Mouse (Mus musculus) inflammation-experienced regulatory T-cells, adult 6 months (primary cell): ENCODE results near the gene Lrrfip1. TPM values are rescaled to one million over a fixed set of nuclear protein-coding genes. Genes with fewer than 3 reads are reported as not detected.

ENCODE experiments used
- ATAC-seq: one replicate; pipeline ENCODE4 v1.8.0; 2017
- polyA plus RNA-seq, 3 experiments: library from polyadenylated mRNA; unstranded; fragments of 100-300 nt; shearing (Covaris generic); gene quantifications; one replicate each; pipeline ENCODE4 v1.2.1; 2017

Lrrfip1 gene
- polyA plus RNA-seq: 100 to 1,000 TPM; 200 to 230 (median 201) TPM

DNA sequence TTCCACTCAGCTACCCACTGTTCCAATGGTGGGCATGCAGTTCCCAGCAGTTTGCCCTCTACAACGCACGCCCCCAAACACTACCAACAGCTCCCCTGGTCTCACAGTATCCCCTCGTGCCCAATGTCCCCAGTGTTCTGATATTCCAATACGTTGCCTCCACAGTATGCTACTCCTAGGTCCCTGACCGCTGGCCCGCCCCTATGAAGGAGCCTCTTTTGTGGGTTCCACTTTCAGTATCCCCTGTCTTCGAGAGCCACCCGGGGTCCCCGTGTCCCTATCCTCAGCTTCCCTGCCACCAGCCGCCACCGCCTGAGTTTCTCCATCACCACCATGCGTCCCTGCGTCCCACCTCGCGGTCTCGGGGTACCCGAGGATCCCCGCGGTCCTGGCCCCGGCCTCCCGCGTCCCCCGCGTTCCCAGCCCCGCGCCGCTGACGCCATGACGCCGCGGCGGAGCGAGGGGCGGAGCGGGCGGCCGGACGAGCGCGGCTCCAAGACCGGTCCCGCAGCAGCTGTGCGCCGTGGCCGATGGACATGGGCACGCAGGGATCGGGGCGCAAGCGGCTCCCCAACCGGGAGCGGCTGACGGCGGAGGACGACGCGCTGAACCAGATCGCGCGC lies at the start of gene Lrrfip1:
TSS of gene Lrrfip1 (plus strand) at position 470 of the 623 bp plus-strand sequence.
- ATAC-seq: no peak

DNA sequence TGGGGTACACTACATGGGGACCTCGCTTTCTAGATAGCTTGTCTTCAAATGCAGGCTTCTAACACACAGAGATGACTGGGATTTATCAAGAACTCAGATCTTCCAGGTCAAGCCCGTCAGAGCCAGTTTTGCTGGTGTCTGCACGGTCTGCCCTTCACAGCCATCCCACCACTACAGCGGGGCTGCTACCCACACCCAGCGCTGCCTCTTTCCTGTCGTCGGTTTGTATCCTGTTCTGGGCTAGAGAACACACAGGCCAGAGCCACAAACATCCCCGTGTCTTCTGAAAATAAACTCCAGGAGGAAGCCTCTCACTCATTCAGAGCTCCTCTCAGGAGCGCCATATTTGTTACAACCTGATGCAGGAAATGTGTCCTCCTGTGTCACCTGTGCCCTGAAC lies 49.2 kb upstream of the Lrrfip1 start:
- ATAC-seq: no peak

DNA sequence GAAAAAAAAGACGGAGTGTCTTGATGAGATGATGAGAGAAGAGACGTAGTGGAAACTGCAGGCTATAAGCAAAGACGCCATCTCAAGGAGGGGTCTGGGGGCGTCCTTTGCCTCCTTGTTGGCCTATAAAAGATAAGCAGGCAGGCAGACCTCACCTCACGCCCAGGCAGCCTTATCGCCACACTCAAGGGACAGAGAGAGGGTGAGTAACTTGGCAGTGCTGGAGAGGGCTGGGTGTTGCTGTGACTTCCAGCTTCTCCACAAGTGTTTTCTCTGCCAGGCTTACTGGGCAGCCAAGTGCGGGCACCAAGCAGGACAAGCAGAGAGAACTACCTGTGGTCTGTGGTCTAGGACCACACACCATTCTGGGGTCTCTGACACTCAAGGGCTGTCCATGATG lies 46.9 kb upstream of the Lrrfip1 start:
- no peak for ATAC-seq

DNA sequence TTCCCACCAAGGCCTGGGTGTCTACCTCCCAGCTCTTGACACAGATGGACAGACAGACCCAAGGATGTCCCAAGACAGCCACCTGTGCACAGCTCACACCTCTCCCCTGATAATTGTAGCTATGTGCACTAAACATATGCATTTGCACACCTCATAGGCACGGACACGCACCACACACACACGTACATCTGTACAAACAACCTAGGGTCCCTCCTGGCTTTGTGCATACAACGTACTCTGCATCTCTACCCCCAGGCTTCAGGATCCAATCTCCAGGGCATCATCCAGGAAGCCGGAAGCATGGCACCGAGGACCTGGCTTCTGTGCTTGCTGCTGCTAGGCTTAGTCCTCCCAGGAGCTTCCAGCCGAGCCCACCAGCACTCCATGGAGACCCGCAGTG lies 45.7 kb upstream of the Lrrfip1 start, which contains the start of gene Prlh:
TSS of gene Prlh (plus strand) at position 301 of the 400 bp plus-strand sequence.
- ATAC-seq: no peak

DNA sequence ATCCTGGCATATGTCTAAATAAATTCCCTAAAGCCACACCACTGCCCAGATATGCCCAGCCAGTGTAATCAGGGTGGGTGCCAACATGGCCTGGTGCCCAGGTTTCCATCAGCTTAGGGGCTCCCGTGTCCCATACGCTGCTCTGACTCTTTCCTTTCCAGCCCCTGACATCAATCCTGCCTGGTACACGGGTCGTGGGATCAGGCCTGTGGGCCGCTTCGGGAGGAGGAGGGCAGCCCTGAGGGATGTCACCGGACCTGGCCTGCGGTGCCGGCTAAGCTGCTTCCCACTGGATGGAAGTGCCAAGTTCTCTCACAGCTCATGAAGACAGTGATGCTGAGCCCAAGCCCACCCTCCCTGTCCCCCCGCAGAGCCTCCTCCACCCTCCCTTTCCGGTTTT lies 44.8 kb upstream of the Lrrfip1 start:
- no peak for ATAC-seq

DNA sequence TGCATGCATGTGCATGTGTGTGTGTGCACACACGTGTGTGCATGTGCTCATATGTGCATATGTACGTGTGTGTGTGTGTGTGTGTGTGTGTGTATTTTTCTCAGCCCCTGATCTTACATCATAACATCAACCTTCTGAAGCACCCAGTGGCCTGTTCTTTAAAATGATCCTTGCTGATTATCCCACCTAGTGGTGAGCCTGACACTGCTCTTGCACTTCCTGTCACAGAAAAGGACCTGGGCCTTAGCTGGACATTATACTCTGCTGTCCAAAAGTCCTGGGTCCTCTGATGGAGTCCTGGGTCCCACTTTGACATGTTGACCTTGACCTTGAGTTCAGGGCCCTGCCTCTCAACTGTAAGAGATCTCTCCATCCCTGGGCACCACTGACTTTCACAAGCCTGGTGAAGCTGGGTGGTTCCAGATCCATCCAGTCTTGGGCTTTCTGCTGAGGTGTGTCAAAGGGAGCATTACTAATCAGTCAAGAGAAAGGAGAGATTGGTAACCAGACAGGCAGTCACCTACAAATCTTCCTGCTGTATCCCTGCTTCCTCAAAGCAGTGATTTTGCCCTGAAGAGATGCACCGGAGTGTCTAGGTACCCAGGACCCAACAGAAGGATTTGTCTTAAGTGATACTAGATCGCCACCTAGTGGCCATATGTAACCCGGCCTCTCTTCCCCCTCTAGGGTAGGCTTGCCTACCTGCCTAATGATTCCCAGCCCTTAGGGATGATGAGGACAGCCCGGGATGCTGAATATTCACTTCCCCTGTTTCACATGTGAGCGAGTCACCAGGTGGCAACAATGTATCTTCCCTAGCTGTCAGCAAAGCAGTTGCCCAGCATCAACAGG lies 42.1 kb upstream of the Lrrfip1 start:
- ATAC-seq: no peak

DNA sequence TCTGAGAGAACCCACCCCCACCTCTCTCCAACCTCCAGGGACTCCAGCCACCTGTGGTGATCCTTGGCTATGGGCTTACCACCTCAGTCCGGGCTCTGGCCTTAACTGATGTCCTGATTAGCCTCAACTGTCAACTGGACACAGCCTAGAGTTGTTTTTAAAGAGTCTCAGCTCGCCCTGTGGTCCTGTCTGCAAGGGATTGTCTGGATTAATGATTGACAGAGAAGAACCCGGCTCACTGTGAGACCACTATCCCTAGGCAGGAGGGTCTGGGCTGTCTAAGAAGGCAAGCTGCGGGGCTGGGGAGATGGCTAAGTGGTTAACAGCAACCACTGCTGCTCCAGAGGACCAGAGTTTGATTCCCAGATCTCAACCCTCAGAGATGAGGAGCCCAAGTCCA lies 36.0 kb upstream of the Lrrfip1 start:
- ATAC-seq: no peak

DNA sequence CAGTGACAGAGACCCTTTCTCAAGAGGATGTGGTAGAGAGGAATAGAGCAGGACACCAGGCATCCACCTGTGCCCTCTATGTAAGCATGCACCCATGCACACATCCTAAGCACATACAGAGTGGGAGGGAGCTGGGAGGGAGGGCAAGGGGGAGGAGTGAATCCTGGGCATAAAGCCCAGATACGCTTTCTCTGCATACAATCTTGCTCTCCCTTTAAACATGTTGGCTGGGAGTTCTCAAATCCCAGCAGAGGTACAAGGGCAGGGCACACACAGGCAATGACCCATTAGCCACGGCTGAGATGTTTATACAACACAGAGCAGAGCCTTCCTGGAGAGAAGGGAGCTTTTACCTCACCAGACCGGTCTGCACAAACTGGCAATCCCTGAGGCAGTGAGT lies 35.5 kb upstream of the Lrrfip1 start:
- no peak for ATAC-seq

DNA sequence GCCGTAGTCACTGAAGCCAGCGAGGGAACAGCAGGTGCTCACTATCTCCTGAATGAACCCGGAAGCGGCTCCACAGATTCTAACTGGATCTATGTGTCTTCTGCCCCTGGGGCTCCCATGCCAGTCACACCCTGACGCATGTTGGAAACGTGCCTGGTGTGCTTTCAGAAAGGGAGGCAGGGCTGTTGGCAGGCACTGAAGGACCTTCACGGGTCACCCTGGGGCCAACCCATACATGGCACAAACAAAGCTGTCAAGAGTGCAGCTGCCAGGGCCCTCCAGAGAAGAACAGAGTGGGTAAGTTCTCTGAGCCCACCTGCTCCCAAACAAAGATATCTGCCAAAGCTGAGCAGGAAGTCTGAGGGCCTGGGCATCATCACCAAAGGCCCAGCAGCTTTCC lies 31.0 kb upstream of the Lrrfip1 start:
- ATAC-seq: no peak

DNA sequence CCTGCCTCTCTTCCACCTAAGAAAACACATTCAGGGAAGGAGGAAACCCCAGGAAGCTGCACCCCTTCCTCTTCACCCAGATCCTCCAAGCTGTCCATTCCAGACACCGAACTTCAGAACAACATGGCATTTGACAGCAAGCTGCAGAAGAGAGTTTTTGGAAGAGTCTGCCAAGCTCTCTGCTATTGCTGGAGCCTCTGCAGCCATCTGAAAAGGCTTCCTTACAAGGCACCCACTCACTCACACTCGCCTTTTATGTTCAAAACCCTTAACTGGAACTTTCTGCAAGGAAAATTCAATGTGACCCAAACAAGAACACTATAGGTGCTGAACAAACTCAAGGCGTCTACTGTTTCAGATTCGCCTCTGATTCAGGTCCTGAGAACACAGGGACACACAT lies 29.9 kb upstream of the Lrrfip1 start:
- ATAC-seq: no peak

DNA sequence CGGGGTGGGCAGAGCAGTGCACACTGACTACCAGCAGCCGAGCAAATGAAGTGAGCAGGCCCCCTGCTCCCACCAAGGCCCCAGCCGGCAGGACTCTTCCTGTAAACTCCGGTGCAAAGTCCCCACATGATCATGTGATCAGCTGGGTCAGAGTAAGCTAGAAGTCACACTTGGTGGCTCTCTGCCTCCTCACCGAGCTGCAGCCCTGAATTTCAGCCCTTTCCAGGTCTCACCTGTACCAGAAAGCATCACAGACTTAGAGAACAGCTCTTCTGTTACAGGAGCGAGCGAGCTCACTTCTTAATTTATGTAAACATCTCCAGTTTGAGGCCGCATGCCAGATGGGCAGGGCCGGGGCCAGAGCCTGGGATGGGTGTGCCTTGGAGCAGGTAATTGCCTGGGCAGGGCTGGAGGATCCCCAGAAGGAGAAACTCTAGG lies 29.2 kb upstream of the Lrrfip1 start, which contains the start of gene Rab17:
TSS of gene Rab17 (minus strand) at position 315 of the 438 bp plus-strand sequence.
- ATAC-seq: no peak

DNA sequence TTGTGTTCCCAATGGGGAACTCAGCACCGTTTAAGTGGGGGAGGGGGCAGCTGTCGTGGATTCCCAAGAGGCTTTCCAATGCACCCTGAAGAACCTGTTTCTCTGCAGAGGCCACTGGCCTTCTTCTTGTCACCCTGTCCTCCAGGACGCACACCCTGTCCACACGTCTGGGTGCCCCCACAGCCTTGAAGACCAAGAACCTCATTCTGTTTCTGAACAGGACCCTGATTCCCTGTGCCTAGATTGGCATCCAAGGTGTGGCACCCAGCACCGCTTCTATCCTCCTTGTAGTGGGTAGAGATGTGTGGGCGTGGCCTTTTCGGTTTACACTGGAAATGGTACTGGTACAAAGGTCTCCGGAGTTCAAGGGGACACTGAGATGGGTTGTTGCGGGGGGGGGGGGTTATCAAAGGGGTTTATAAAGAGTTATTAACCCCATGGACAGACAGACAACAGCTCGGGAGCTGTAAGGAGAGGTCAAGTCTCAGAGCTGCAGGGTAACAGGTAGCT lies 28.6 kb upstream of the Lrrfip1 start:
- no peak for ATAC-seq

DNA sequence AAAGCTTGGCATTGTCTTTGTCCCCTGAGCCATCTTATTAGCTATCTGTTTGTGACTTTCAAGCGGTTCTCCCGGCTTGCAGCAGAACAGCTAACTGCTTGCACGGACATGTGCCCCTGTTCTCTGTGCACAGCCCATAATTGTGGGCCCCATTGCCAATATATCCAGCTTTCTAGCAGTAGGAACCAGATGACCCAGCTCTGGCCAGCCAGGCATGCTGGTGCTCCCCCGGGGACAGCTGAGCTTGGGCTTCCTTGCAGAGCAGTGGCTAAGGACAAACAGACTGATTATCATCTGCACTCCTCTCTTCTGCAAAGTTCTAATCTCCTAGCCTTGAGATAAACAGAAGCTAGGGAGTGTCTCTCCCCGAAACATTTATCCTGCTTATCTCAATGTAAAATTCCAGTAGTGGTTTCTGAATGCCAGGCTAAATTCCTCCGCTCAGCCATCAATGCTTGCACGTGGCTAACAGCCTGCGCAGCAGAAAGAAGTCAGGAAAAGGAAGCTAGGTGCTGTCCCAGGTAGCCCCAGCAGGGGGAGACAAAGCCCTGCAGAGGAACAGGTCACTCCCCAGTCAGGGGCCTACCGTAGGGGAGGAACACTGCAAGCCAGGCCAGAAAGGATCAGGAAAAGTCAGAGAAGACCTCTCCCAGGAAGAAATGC lies 25.5 kb upstream of the Lrrfip1 start:
- peak; percentile 61 for ATAC-seq

DNA sequence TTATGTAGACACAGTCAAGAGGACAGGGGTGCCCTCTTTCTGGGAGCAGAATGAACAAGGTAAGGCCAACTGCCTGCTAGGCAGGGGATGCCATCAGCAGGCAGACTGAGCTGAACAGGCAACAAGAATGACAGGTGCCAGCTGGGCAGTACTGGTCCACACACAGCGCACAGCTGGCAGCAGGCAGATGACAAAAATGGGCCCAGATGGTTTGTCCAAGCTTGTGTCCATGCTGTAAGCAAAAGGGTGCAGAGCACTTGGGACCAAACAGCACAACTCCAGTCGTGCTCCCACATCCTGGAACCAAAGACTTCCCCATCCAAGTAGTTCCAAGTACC lies 25.0 kb upstream of the Lrrfip1 start:
- ATAC-seq: no peak

DNA sequence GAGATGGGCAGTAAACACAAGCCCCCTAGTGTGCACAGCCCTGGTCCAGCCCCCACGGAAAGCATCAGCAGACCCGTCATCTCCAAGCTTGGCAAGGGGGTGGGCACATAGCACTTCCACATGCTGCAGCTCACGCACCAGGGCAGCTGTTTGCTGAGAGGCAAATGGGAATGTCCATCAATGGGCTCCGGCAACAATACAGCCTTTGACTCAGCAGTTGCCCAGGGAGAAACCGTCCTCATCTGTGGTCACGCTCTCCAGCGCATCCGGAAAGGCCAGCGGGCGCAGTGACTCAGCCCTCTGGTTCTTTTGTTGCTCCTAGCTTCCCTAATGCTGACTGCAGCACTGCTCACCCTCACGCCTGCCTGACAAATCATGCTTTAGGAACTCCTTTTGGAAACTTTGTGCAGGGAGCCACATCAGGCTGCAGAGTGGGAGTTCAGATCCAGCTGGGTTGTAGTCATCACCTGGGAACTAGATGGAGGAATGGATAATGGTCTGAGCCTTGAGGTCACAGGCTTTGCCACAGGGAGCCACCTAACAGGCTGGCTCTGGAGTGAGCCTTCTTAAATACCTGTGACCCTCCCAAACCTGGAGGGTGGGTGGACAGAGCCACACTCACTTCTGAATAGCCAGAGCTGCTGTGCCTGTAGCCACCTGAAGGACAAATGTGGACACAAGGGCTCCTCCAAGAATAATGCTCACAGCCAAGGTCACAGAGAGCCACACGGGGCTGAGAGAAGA lies 23.5 kb upstream of the Lrrfip1 start:
- no peak for ATAC-seq

DNA sequence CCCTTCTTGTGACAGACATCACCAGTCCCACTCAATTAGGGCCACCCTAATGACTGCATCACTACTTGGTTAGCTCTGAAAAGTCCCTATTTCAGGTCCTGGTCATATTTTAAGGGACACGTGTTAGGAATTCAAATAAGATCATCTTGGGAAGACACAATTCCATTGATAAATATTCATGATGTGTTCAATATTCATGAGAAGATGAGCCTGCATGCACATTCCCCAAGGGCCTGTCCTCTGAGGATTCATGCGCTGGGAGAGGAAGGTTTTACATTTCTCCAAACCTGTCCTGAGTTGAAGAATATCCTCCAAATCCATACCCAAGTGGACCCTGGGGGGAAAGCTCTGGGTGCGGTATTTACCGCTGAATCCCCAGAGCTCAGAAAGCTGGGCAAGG lies 22.6 kb upstream of the Lrrfip1 start:
- no peak for ATAC-seq

DNA sequence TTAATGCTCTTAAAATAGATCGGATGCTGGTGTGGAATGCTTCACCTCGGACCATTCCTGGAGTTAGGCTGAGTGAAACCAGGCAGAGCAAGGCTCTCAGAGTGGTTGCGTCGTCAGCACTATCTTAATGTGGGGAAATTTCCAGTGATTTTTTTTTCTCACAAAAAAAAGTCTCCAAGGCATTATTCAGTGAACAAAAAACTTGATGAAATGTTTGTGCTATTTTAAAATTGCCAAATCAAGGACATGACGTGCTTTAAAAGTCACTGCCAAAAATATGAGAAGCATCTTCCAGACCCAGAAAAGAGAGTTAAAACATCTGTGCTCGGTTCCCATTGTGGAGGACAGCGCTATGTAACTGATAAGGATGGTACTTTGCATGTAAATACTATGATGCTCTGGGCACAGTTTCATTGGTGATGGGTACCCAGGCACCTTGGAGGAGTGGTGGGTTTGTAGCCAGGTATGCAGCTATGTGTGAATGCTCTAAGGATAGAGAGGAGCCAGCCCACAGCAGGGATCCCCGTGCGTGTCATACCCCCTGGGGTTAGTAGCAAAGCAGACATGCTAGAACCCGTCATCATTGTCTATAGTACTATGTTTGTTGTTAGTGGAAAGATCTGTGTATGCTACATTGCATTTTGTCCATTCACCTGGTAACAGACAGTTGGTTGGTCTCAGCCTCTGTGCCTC lies 17.8 kb upstream of the Lrrfip1 start:
- no peak for ATAC-seq

DNA sequence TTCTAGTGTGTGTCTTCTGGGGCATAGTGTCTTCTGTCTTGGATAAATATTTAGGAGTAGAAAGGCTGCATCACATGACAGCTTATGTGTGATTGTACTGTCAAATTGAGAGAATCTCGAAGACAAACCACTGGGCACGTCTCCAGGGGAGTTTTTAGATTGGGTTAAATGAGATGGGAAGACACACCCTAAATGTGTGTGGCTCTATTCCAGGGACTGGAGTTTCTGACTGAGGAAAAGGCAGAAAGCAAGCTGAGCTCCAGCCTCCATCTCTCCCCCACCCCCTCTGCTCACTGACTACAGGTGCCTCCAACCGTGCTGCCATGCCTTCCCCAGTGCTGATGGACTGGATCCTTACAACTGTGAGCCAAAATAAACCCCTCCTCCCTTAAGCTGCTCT lies 17.2 kb upstream of the Lrrfip1 start:
- no peak for ATAC-seq

DNA sequence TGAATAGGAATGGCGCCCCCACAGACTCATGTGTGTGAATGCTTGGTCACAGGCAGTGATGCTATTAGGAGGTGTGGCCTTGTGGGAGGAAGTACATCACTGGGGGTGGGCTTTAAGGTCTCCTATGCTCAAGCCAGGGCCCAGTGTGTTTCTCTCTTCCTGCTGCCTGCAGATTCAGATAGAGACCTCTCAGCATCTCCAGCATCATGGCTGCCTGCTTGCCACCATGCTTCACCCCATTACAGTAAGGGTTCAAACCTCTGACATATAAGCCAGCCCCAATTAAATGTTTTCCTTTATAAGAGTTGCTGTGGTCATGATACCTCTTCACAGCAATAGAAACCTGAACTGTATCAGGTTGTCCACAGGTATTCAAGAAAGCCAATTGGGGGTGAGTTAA lies 2.6 kb upstream of the Lrrfip1 start:
- ATAC-seq: no peak

DNA sequence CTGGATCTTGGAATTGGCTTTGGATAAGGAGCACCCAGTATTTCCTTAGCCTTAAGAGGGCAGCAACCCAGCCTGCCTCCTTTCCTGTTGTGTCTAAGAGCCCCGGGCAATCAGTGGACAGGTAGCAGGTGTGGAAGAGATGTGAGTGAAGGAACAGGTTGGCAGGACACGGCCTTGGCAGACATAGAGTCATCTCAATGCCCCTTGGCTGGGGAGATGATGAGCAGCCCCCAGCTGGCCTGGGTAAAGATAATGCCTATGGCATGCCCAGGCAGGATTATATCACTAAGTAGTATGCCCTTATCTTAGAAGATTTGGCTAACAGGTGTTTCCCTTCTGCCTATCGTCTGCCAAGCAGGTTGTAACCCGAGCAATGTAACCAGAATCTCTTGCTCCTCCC lies 1.4 kb upstream of the Lrrfip1 start:
- no peak for ATAC-seq

DNA sequence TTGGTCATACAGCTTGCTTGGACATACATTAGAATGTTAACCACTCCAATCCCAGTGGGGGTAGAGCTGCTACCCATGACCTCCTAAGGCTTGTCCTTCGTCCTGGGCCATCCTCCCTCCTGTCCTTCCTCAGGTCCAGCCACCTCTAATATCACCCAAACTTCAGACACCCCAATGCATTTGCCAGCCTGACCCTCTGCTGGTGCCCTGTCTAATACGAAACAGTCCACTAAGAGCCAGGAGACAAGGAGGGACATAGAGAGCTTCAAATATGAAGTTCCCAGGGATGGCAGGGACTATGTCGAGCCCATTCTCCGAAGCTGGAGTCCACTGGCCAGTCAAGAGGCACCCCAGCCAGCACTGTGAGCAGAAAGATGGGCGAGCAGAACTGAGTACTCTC lies 896 bp upstream of the Lrrfip1 start:
- ATAC-seq: no peak
